Mouse (Mus musculus) hindbrain, embryonic 11.5 days (tissue): Measurements from ENCODE around the gene Polr2c. TPM values are rescaled to one million over a fixed set of nuclear protein-coding genes. Genes with fewer than 3 reads are reported as not detected.

Source experiments
- ATAC-seq: fragments of 200-750 bp; cut with Nextera tagmentation; 2 replicates; pipeline ENCODE4 v1.8.0; 2017; ENCODE audit warnings: mild to moderate bottlenecking, moderate TSS enrichment, moderate library complexity; ENCODE audit not compliant: low FRiP score
- DNase-seq: peaks from one replicate; pipeline ENCODE4 v3.0.0-alpha.2; 2015; ENCODE audit warnings: low spot score
- H3K27ac ChIP-seq: fragments of 300-500 bp; sonication (generic); 2 replicates; pipeline ENCODE4 v1.5.1; 2014; ENCODE audit warnings: mild to moderate bottlenecking, low read depth, low read length
- H3K27me3 ChIP-seq: fragments of 300-500 bp; sonication (generic); 2 replicates; pipeline ENCODE4 v1.6.1; 2014; ENCODE audit warnings: mild to moderate bottlenecking, low read length, moderate library complexity, mixed read lengths; ENCODE audit not compliant: control insufficient read depth, insufficient read depth
- H3K36me3 ChIP-seq: fragments of 300-500 bp; sonication (generic); 2 replicates; pipeline ENCODE4 v1.6.1; 2014; ENCODE audit warnings: mild to moderate bottlenecking, low read length, moderate library complexity, mixed read lengths; ENCODE audit not compliant: control insufficient read depth, insufficient read depth
- H3K4me1 ChIP-seq: fragments of 300-500 bp; sonication (generic); replicated peaks from 2 replicates; pipeline ENCODE4 v1.6.1; 2014; ENCODE audit warnings: low read length, mixed read lengths; ENCODE audit not compliant: control insufficient read depth, insufficient read depth
- H3K4me2 ChIP-seq: fragments of 300-500 bp; sonication (generic); replicated peaks from 2 replicates; pipeline ENCODE4 v1.6.1; 2014; ENCODE audit warnings: mild to moderate bottlenecking, low read depth, low read length
- H3K4me3 ChIP-seq: fragments of 300-500 bp; sonication (generic); 2 replicates; pipeline ENCODE4 v1.5.1; 2014; ENCODE audit warnings: low read depth, low read length
- H3K9ac ChIP-seq: fragments of 300-500 bp; sonication (generic); 2 replicates; pipeline ENCODE4 v1.6.1; 2014; ENCODE audit warnings: low read depth, low read length
- H3K9me3 ChIP-seq: fragments of 300-500 bp; sonication (generic); 2 replicates; pipeline ENCODE4 v1.6.1; 2016; ENCODE audit warnings: low read length; ENCODE audit not compliant: control insufficient read depth
- WGBS: fragments of 180-500 bp; shearing (Covaris S2); extraction: QIAGEN DNeasy Blood & Tissue Kit; methylation state at CpG from one replicate; pipeline ENCODE4 v1.1.7; 2014; 5-methylcytosine and 5-hydroxymethylcytosine counted together
- polyA plus RNA-seq: library from polyadenylated mRNA; unstranded; fragments of >200 nt; fragmentation: Nextera tagmentation; extraction: Ambion mirVana; gene quantifications from 2 replicates; pipeline ENCODE4 v1.2.1, GENCODE M21; 2014

The Polr2c gene
- polyA plus RNA-seq, 1 experiment from 2014 or later, result 159 TPM

DNA sequence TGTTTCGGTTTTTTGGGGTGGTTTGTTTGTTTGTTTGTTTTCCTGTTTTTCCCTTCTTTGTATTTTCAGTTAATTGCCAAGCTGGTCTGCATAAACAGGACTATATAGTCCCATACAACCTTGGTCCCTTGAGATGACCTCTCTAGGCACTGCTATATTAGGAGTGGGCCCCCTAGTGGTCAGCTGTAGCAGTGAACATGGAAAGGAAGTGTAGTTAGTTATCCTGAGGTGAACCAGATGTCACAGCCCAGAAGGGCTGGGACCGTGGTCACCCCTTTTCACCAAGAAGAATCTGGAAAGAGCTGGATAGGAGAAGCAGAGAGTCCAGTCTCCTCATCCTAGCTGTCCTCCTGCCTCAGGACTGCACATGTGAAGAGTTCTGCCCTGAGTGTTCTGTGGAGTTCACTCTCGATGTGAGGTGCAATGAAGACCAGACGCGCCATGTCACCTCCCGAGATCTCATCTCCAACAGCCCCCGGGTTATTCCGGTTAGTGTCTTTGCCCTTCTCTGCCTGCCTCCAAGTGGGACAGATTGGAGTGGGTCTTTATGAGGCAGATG lies 4.2 kb downstream of the Polr2c start:
- Histone ChIP-seq H3K36me3 (peaks cover 9% of the 10 kb centered on the region; the same call in 1 of the 2 replicates), H3K27ac (no peak overlapping the region), H3K4me3 (no peak overlapping the region), H3K9ac (no peak overlapping the region), H3K4me1 (no peaks in the 10 kb centered on the region; the same call in 1 of the 2 replicates), H3K9me3 (no peaks in the 10 kb centered on the region), H3K4me2 (no peak overlapping the region), H3K27me3 (no peaks in the 10 kb centered on the region)
- WGBS, result 82% methylated on average over 8 of the region's 8 CpGs
- DNase-seq, result peak; percentile 79
- ATAC-seq, result no peak

DNA sequence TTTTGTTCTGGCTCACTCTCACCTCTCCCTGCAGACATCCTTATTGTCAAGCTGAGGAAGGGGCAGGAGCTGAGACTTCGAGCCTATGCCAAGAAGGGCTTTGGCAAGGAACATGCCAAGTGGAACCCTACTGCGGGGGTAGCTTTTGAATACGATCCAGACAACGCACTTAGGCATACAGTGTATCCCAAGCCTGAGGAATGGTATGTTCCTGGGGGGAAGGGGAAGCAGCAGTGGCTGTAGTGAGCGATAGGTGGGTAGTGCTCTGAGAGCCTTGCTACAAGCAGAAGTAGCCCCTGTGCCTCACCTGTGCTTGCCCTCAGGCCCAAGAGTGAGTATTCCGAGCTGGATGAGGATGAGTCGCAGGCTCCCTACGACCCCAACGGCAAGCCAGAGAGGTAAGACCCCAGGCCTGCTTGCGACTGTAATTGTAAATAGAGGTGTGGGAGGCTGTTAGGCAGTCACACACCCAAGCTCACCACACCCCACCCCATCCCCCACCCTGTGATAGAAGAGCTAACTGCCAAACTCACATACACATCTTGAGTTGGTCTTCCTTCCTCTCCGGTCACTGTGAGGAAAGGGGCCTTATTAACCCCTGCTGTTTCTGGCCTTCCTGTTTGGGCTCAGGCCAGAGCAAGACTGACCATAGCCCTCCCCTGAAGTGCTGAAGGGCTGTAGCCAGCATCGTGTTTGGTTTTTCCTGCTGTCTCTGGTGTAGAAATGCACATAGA lies 5.4 kb downstream of the Polr2c start:
- DNase-seq, result no peak
- Histone ChIP-seq H3K9ac (no peak overlapping the region), H3K36me3 (peaks cover 9% of the 10 kb centered on the region; the same call in 1 of the 2 replicates), H3K9me3 (no peaks in the 10 kb centered on the region), H3K27me3 (no peaks in the 10 kb centered on the region), H3K4me1 (no peaks in the 10 kb centered on the region; the same call in 1 of the 2 replicates), H3K4me3 (no peak overlapping the region), H3K4me2 (no peak overlapping the region), H3K27ac (no peak overlapping the region)
- ATAC-seq, result no peak
- 94% methylated on average over 12 of the region's 12 CpGs for WGBS

DNA sequence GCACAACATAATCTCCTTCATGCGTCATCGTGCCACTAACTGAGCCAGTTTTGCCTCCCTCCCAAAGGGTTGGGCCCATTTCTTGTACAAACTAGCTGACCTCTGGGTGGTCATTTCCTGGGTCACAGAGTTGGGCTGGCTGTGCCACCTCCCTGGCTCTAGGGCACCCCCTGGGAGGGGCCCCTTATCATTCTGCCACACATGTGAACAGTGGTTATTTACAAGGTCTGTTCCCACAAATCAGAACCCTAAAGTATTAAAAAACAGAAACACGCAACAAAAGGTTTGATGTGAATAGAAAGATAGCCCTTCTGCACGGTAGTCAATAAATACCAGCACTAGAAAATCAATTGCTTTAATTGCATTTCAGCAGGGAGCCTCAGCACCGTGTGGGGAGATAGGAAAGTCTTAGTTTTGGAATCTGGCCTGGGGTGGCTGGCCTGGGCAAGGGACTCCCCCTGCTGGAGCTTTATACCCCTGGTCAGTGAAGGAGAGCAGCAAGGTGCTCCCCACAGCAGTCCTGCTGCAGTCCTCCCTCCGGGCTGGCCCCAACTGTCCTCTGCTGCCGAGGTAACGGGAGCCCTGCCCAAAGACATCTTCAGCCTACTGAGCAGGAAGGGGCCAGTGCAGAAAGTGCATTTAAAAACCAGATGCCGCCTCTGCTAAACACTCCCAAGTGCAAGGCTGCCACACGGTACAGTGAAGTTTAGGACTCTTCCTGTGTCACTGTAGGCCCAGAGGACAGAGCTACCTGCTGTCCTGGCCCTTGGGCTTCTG lies 6.8 kb downstream of the Polr2c start:
- Histone ChIP-seq H3K4me3 (no peak overlapping the region), H3K27ac (no peak overlapping the region), H3K9ac (no peak overlapping the region), H3K4me2 (no peak overlapping the region), H3K4me1 (0 out of 2 replicates have a peak, but pooled peaks cover 2% of the 10 kb centered on the region), H3K36me3 (peaks cover 9% of the 10 kb centered on the region; the same call in 1 of the 2 replicates), H3K9me3 (no peaks in the 10 kb centered on the region), H3K27me3 (no peaks in the 10 kb centered on the region)
- DNase-seq (no peak), ATAC-seq (no peak)
- WGBS, result 80% methylated on average over 10 of the region's 10 CpGs

DNA sequence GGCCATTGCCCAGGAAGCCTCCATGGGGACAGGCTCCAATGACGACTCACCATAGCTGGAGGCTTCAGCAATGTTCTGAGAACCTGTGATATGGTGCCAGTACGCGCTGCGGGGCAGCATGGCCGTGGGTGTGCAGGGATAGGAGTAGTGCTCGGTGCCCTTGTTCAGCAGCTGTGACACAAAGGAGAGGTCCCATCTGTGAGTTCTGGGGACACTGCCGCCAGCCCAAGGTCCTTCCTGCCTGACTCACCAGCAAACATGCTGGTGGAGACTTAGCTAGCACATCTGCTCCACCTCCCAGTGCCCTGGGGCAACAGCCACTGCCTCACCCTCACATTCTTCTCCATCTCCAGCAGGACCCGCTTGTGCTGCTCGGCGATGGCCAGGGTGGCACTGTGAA lies 8.0 kb downstream of the Polr2c start:
- ATAC-seq, result no peak
- no peak overlapping the region for H3K4me3 ChIP-seq

DNA sequence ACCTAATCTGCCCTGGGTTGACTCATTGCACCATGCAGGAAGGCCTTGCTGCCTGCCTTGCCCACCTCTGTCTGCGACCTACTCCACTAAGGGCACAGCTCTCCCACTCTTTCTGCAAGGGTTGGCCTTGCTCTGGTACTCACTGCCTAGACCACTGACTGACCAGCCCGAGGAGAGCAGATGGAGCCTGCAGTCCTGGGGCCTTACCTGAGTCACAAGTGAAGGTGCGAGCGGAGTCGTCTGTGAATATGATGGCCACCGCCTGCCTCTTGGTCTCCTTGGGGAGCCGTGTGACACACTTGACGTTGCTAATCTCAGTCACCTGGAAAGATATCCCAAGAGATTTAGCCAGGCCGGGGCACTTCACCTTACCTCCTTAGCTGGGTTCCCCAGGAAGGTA lies 9.7 kb downstream of the Polr2c start:
- H3K4me2 ChIP-seq, result no peak overlapping the region
- DNase-seq, result no peak
- H3K27ac ChIP-seq, result no peak overlapping the region
- peaks cover 9% of the 10 kb centered on the region; the same call in 1 of the 2 replicates for H3K36me3 ChIP-seq
- no peak for ATAC-seq
- H3K9me3 ChIP-seq, result no peaks in the 10 kb centered on the region
- no peak overlapping the region for H3K9ac ChIP-seq
- WGBS, result 88% methylated on average over 9 of the region's 9 CpGs
- no peak overlapping the region for H3K4me3 ChIP-seq
- H3K27me3 ChIP-seq, result no peaks in the 10 kb centered on the region; the same call in 1 of the 2 replicates
- peaks cover 5% of the 10 kb centered on the region; the same call in 1 of the 2 replicates for H3K4me1 ChIP-seq

More for the DNA sequence above, 8.0 kb downstream of the Polr2c start:
- H3K9ac ChIP-seq, result no peak overlapping the region
- 81% methylated on average over 10 of the region's 10 CpGs for WGBS
- H3K27me3 ChIP-seq, result no peaks in the 10 kb centered on the region; the same call in 1 of the 2 replicates
- H3K36me3 ChIP-seq, result peaks cover 9% of the 10 kb centered on the region; the same call in 1 of the 2 replicates
- H3K9me3 ChIP-seq, result no peaks in the 10 kb centered on the region
- DNase-seq, result no peak
- H3K4me1 ChIP-seq, result 0 out of 2 replicates have a peak, but pooled peaks cover 2% of the 10 kb centered on the region
- no peak overlapping the region for H3K4me2 ChIP-seq
- H3K27ac ChIP-seq, result no peak overlapping the region

DNA sequence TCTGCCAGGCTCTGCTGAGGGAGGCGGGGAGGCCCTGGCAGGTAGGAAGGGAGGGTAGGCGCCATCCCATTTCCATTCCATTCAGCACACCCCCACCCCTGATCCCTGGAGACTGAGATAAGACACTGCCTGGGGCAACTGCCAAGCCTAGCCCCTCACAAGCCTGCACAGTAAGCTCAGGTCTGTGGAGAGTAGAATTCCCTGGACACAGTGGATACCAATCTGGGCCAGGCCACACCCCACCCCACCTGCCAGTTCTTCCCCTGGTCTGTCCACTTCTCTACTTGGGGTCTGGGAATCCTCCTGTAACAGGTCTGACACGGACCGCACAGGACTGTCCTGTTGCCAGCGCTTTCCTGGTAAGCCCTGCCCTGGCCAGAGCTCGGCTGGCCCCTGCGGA lies 11.9 kb downstream of the Polr2c start:
- no peak for DNase-seq
- Histone ChIP-seq H3K4me1 (peaks cover 5% of the 10 kb centered on the region; the same call in 1 of the 2 replicates), H3K27me3 (peaks cover 2% of the 10 kb centered on the region), H3K36me3 (peaks cover 3% of the 10 kb centered on the region; the same call in 1 of the 2 replicates), H3K27ac (no peak overlapping the region), H3K9me3 (no peaks in the 10 kb centered on the region), H3K4me3 (no peak overlapping the region), H3K9ac (0 out of 2 replicates have a peak overlapping the region, but pooled peaks have one; percentile 19), H3K4me2 (peak overlapping the region; percentile 6; the same call in 1 of the 2 replicates)
- WGBS, result 63% methylated on average over 7 of the region's 7 CpGs
- no peak for ATAC-seq

DNA sequence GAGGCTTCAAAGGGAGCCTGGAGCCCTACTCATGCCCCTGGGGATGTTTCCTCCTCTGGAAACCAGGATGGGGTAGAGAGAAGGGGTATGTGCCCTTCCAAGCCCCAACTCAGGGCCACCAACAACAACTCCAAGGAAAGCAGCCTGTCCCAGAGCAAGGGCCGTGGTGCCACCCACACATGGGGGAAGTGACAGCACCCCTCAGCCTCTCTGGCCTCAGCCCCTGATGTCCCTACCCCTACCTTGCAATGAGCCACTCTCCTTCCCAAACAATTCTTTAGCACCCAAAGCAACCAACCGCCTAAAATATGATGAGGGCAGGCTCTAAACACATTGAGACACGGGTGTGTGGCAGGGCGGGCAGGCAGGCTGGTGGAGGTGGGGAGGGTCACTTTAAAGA lies 12.8 kb downstream of the Polr2c start:
- H3K36me3 ChIP-seq, result no peaks in the 10 kb centered on the region
- peak overlapping the region; percentile 33 for H3K4me3 ChIP-seq
- H3K27me3 ChIP-seq, result peaks cover 9% of the 10 kb centered on the region
- no peak overlapping the region for H3K27ac ChIP-seq
- peak overlapping the region; percentile 51 for H3K4me2 ChIP-seq
- DNase-seq (no peak), ATAC-seq (no peak)
- H3K4me1 ChIP-seq, result peaks cover 5% of the 10 kb centered on the region; the same call in 1 of the 2 replicates
- 7% methylated on average over 3 of the region's 4 CpGs for WGBS
- H3K9me3 ChIP-seq, result no peaks in the 10 kb centered on the region
- H3K9ac ChIP-seq, result peak overlapping the region; percentile 39; the same call in 1 of the 2 replicates

DNA sequence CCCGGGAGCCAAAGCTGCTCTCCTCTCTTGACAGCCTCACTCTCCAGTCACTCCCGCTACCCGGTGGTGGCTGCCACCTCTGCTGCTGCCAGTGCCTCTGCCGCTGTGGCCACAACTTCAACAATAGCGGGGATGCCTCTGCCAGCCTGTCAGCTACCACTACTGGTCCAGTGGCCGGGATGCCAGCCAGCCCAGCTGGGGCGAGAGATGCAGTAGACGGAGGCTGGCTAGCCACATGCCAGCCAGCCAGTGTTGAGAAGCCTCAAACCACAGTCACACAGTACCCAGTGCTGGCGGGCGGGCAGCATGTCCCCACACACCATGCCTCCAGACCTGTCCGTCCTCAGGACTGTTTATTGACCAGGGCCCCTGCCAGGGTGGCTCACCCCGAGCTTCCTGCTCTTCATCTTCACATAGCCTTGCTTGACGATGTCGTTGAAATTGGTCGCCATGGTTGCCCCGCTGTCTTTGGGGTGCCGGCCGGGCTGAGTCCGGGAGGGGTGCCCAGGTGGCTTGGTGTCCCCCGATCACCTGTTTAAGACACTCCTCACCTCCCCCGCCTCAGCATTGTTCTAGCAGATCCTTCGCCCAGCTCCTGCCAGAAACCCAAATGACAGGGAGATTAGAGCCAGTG lies 13.3 kb downstream of the Polr2c start:
- no peaks in the 10 kb centered on the region for H3K36me3 ChIP-seq
- peak overlapping the region; percentile 33 for H3K4me3 ChIP-seq
- H3K4me2 ChIP-seq, result peak overlapping the region; percentile 51
- peaks cover 15% of the 10 kb centered on the region for H3K27me3 ChIP-seq
- no peaks in the 10 kb centered on the region for H3K9me3 ChIP-seq
- peaks cover 8% of the 10 kb centered on the region for H3K4me1 ChIP-seq
- H3K27ac ChIP-seq, result no peak overlapping the region
- 2% methylated on average over 22 of the region's 22 CpGs for WGBS
- ATAC-seq, result peak; percentile 31; the same call in 1 of the 2 replicates
- no peak for DNase-seq
- H3K9ac ChIP-seq, result peak overlapping the region; percentile 46; the same call in 1 of the 2 replicates
